Mouse (Mus musculus) ES-E14 (cell line): Measurements from ENCODE around the gene Crat. TPM values are rescaled to one million over a fixed set of nuclear protein-coding genes. Genes with fewer than 3 reads are reported as not detected.

Experiments
- DNase-seq: peaks from one replicate; pipeline ENCODE4 v3.0.0-alpha.2; 2013; ENCODE audit warnings: low read depth, low spot score
- H3K27ac ChIP-seq: 2 replicates; pipeline ENCODE4 v1.5.1; 2012; ENCODE audit warnings: low read depth, mild to moderate bottlenecking, low read length, moderate library complexity, mixed read lengths; ENCODE audit not compliant: poor library complexity, insufficient read depth, severe bottlenecking
- H3K36me3 ChIP-seq: 2 replicates; pipeline ENCODE4 v1.6.1; 2012; ENCODE audit warnings: mild to moderate bottlenecking, low read length, moderate library complexity, mixed read lengths; ENCODE audit not compliant: control insufficient read depth, poor library complexity, insufficient read depth, severe bottlenecking
- H3K4me1 ChIP-seq, 2 experiments: fragments of 150-350 bp in 1 of 2; sonication (generic) in 1 of 2; 2 replicates each; pipeline ENCODE4 v1.6.1; 2012; ENCODE audit warnings: low read length in 2 of 2, mild to moderate bottlenecking in 1 of 2, mixed read lengths in 1 of 2; ENCODE audit not compliant: control insufficient read depth in 2 of 2, insufficient read depth in 2 of 2, poor library complexity in 1 of 2
- H3K4me3 ChIP-seq, 2 experiments: fragments of 150-350 bp in 1 of 2; sonication (generic) in 1 of 2; 2 replicates each; pipeline ENCODE4 v1.5.1; 2012; ENCODE audit warnings: low read length in 2 of 2, low read depth in 1 of 2, mild to moderate bottlenecking in 1 of 2, mixed read lengths in 1 of 2; ENCODE audit not compliant: insufficient read depth in 1 of 2, poor library complexity in 1 of 2, severe bottlenecking in 1 of 2
- H3K9ac ChIP-seq: 2 replicates; pipeline ENCODE4 v1.6.1; 2012; ENCODE audit warnings: low read depth, mild to moderate bottlenecking, low read length, mixed read lengths; ENCODE audit not compliant: poor library complexity, insufficient read depth, severe bottlenecking
- H3K9me3 ChIP-seq: fragments of 150-350 bp; sonication (generic); 2 replicates; pipeline ENCODE4 v1.6.1; 2012; ENCODE audit warnings: low read depth, mild to moderate bottlenecking, low read length; ENCODE audit not compliant: control insufficient read depth, insufficient read depth
- CHD2 ChIP-seq: IDR thresholded peaks from 2 replicates; pipeline ENCODE4 v1.6.1; 2014; ENCODE audit warnings: mild to moderate bottlenecking, low read depth, low read length, inconsistent platforms
- HCFC1 ChIP-seq: IDR thresholded peaks from 2 replicates; pipeline ENCODE4 v1.6.1; 2012; ENCODE audit warnings: low read length, inconsistent platforms, borderline replicate concordance; ENCODE audit not compliant: insufficient read depth
- MAFK ChIP-seq: IDR thresholded peaks from 2 replicates; pipeline ENCODE4 v1.6.1; 2014; ENCODE audit warnings: mild to moderate bottlenecking, low read depth, low read length, inconsistent platforms; ENCODE audit not compliant: insufficient read depth
- ZC3H11A ChIP-seq: IDR thresholded peaks from 2 replicates; pipeline ENCODE4 v1.6.1; 2012; ENCODE audit warnings: low read depth, mild to moderate bottlenecking, inconsistent platforms, low read length, borderline replicate concordance
- ZNF384 ChIP-seq: IDR thresholded peaks from 2 replicates; pipeline ENCODE4 v1.6.1; 2012; ENCODE audit warnings: low read depth, low read length, inconsistent platforms
- in situ Hi-C, 2 experiments: fragments of 600-800 bp; cut with MboI; formaldehyde crosslinking; loops; one replicate each; pipeline ENCODE4 v1.15.1; 2025; ENCODE audit warnings: low sequenced_read_pairs in 2 of 2, inconsistent platforms in 1 of 2; ENCODE audit not compliant: unreplicated experiment in 2 of 2
- total RNA-seq: library from RNA; depleted of rRNA; stranded (reverse); fragments of 300-350 nt; gene quantifications from 2 replicates; pipeline ENCODE4 v1.2.3, GENCODE M21; 2012

The Crat gene
- total RNA-seq, 1 experiment = 5.8 TPM

DNA sequence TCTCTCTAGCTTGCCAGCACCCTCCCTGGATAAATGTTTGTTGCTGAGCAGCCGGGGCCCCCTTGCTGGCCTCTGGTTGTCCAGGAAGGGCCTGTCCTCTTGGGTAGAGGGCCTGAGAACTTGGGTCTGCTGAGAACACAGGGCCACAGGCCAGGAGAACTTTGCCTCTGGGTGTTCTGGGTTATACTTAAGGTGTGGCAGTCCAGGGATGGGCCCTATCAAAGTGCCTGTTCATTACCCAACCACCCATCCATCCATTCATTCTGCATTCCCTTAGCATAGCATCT lies 22.3 kb downstream of the Crat start:
- in situ Hi-C loops = no loop called here
- DNase-seq = no peak
- no peak for TF ChIP-seq ZNF384
- no peak for TF ChIP-seq HCFC1
- Histone ChIP-seq H3K27ac (no peak overlapping the region), H3K36me3 (peaks cover 12% of the 10 kb centered on the region), H3K9me3 (no peaks in the 10 kb centered on the region), H3K9ac (no peak overlapping the region), H3K4me1 (peaks cover 3 to 15% of the 10 kb centered on the region in 2 experiments; a peak in 1 of 4 replicates), H3K4me3 (peak overlapping the region; percentile 86 to 89)

DNA sequence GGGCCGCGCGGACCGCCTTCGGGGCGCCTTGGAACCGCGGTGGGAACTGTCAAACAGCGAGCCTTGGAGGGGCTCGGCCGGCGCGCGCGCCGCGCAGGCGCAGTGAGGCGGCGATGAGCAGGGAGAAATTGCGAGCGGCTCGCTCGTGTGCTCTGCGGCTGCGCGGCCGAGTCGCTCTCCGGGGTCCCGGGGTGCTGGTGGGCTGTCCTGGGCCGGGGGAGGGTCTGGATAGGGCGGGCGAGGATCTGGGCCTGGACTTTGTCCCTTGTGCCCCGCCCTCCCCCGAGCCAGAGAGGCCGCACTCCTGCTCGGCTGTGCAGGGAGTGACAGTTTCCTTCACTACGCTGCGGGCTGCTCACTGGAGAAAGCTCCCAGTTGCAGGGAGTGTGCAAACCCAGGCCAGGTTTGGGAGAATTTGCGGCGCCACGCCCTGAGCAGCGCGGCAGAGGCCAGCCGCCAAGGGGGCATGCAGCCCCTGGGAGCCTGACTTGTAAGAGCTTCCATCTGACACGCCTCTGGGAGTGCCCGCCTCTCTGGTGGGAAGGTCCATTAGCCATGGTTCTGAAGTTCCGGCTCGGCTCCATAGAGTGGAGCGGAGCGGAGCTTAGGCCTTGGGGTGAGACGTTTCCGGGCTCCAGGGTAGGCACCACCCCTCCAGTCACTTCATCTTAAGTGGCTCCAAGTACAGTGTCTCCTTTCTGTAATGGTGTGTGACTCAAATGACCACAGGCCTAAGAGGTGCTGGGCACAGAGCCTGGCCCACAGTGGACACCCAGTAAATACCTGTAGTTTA lies 22.8 kb downstream of the Crat start:
- Histone ChIP-seq H3K36me3 (peaks cover 9% of the 10 kb centered on the region; the same call in 1 of the 2 replicates), H3K4me1 (peaks cover 3 to 12% of the 10 kb centered on the region in 2 experiments; a peak in 1 of 4 replicates), H3K9ac (peak overlapping the region; percentile 81), H3K9me3 (no peaks in the 10 kb centered on the region), H3K27ac (no peak overlapping the region), H3K4me3 (peak overlapping the region; percentile 86 to 89)
- TF ChIP-seq HCFC1 = no peak
- in situ Hi-C loops = no loop called here
- peak; percentile 66 for DNase-seq

DNA sequence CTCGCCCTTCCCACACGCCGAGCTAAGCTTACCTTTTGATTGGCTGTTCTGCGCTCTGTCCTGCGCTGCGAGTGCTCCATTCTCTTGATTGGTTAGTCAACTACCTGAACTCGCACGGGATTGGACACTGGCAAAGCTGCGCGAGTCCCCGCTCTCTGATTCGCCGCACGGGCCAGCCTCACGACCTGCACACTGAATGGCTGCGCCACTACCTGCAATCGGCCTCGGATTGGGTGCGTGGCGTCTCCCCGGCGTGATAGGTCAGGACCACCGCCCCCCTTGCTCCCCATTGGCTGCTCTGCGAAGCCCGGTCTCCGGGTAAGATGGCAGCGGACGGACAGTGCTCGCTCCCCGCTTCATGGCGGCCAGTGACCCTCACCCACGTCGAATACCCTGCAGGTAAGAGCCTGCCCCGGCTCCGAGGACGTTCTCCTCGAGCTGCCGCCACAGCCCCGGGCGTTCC lies 23.5 kb downstream of the Crat start, which contains the start of gene Dolpp1:
TSS of gene Dolpp1 (plus strand) at position 141 of the 463 bp plus-strand sequence.
- peak within 1 kb of the TSS; percentile 81 for H3K9ac ChIP-seq
- peaks cover 4% of the 10 kb centered on the region; the same call in 1 of the 2 replicates for H3K36me3 ChIP-seq
- in situ Hi-C loops = no loop called here
- H3K9me3 ChIP-seq = no peaks in the 10 kb centered on the region
- H3K4me1 ChIP-seq = peaks cover 3 to 12% of the 10 kb centered on the region in 2 experiments; a peak in 1 of 4 replicates
- TF ChIP-seq CHD2 (peak; percentile 96), ZC3H11A (no peak)
- H3K4me3 ChIP-seq = peak within 1 kb of the TSS; percentile 86 to 89
- no peak within 1 kb of the TSS for H3K27ac ChIP-seq
- peak; percentile 96 for DNase-seq

DNA sequence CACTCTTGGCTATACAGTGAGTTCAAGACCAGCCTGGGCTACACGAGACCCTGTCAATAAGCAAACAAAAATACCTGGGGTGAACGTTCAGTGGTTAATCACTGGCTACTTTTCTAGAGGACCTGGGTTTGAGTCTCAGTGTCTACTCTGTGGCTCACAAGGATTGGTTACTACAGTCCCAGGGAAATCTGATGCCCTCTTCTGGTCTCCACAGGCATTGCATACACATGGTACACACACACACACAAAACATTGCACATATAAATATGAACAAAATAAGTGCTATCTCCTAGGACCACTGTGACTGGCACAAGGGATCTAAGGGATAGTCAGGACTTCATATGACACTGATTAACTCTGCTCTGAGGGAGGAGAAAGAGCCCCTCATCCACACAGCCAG lies 26.6 kb downstream of the Crat start:
- in situ Hi-C loops = no loop called here
- DNase-seq = no peak
- Histone ChIP-seq H3K4me3 (no peak overlapping the region), H3K4me1 (peaks cover 3% of the 10 kb centered on the region in 2 experiments; a peak in 1 of 4 replicates), H3K27ac (no peak overlapping the region), H3K9ac (no peak overlapping the region), H3K9me3 (no peaks in the 10 kb centered on the region), H3K36me3 (peaks cover 4% of the 10 kb centered on the region; the same call in 1 of the 2 replicates)
- TF ChIP-seq CHD2 (no peak), HCFC1 (no peak), MAFK (no peak), ZC3H11A (no peak), ZNF384 (no peak)

DNA sequence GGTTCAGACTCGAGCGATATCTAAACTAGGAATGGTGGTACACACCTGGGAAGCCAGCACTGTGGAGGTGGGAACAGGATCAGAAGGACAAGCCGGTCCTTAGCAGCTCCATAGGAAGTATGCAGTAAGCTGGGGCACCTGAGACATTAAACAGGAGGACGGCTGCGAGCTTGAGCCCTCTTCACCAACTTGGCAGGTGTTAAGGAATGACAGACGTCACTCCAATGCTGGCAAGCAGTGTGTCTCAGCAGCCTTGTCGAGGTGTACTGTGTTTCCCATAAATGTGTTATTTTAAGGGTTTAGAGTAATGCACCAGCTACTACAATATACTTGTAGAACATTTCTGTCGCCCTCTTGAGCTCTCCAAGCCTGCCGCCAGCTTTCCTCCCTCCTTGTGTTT lies 28.7 kb downstream of the Crat start:
- in situ Hi-C loops = no loop called here
- no peak overlapping the region for H3K27ac ChIP-seq
- H3K4me3 ChIP-seq = no peak overlapping the region
- no peak for TF ChIP-seq HCFC1
- no peak for TF ChIP-seq CHD2
- no peak for TF ChIP-seq MAFK
- TF ChIP-seq ZNF384 = no peak
- no peak for TF ChIP-seq ZC3H11A
- no peak overlapping the region for H3K9ac ChIP-seq
- H3K9me3 ChIP-seq = no peaks in the 10 kb centered on the region
- 0 out of 4 replicates have a peak, but pooled peaks cover 0 to 3% of the 10 kb centered on the region in 2 experiments for H3K4me1 ChIP-seq
- no peak for DNase-seq
- peaks cover 17% of the 10 kb centered on the region for H3K36me3 ChIP-seq
